Mouse (Mus musculus) regulatory T cell (primary cell): ENCODE data around the gene Pex13.
"Not testable (repeated sequence)": the region's sequence is repeated elsewhere in the genome, so short reads cannot be mapped to it uniquely, and the experiment has no call there.

ENCODE experiments used
- in situ Hi-C: fragments of 300-600 bp; cut with MboI, MseI; formaldehyde crosslinking; loops from one replicate; pipeline ENCODE4 v1.15.1; 2025; ENCODE audit warnings: high pct_unique_total_duplicates

Pex13 gene

GRCm38 (mm10) chr11:23647835-23648234, 17.9 kb downstream of the Pex13 start:
- in situ Hi-C loops, result no loop called here

- in situ Hi-C loops, result no loop called here
Measured at GRCm38 (mm10) chr11:23647431-23647830, 18.3 kb downstream of the Pex13 start.

DNA sequence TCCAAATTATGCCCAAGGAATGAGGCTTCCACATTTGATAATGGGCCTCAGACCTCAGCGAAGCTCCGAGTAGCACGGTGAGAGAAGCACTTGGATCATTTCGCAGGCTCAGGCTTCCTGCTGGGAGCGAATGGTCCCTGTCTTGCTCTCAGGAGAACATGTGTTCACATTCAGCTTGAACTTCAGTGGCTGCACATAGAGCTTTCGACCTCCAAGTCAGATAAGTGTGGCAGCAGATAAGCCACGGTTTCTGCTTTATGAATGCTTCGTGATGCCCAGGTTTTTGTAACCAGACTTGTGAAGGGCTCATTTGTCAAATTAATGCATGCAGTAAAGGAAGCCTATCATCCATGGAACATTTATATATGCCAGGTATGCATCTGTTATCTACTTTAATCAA, 31.2 kb downstream of the Pex13 start:
- in situ Hi-C loops, result no loop called here

GRCm38 (mm10) chr11:23633879-23634215, 31.9 kb downstream of the Pex13 start:
- in situ Hi-C loops, result no loop called here

DNA sequence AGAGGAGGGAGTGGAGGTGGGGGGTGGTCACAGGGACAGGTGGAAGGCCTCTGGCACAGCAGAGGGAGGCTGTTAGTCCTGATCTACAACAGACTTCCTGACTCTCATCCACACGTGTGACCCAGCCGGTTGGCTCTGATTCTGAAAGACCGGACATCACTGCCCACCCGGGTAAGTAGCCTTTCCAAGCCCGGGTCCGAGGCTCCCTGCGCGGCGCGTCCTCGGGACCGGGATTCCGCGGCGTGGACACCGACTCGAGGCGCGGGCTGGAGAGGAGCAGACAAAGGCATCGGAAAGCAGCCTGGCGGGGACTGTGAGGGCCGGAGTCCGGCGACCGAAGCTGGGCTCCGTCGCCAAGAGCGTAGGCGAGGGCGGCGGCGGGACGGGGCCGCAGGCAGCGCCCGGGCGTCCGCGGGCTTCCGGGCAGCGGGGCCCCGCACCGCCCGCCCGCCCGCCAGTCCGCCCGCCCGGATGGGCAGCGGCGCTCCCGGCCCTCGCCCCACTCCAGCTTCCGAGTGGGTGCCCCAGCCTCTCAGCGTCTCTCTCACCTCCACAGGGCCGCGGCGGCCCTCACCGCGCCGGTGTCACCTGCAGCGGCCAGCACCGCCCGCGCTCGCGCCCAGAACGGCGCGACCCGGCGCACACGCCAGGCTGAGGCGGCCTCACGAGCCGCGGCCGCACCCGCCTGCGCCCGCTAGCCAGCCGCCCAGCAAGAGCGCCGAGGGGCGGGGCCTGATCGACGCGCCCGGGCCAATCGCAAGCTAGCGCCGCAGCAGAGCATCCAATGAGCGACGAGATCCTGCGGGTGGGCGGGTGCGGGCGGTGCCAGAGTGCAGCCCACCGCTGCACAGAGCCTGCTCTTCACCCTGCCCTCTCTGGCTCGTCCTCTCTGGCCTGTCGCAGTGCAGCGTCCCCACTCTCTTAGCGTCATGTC, 32.5 kb downstream of the Pex13 start, which contains the start of gene 0610010F05Rik:
TSS of gene 0610010F05Rik (minus strand) at position 695 of the 934 bp plus-strand sequence.
- in situ Hi-C loops, result no loop called here

DNA sequence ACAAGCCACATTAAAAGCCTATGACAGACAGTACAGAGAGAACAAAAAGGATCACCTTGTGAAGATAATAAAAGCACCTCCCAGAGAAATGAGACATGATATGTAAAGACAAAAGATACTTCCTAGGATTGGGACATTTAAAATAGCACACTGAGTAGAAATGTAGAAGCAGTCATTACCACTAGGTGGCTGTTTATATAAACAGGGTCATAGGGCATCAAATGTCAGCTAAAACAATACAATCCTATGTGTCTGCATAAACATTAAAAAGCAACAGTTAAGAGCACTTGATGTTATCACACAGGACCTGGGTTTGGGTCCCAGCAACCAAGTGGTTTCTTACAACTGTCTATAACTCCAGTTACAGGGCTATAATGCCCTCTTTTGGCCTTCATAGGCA, 35.1 kb downstream of the Pex13 start:
- in situ Hi-C loops, result no loop called here

DNA sequence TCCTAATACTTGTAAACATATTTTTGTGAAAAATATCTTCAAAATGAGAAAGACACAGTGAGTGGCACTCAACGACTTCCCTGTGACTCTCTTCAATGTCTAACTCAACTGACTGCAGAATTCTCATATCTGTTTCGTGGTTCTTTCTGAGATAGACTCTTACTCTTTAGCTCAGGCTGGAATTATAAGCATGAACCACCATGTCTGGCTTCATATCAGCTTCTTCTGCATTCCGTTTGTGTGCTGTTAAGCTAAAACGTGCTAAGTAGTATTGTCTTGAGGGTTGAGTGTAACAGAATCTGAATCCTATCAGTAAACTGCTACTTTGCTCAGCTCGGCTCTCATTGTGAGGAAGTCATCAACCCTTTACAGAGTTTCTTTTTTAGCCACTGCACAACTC, 46.8 kb downstream of the Pex13 start:
- in situ Hi-C loops, result no loop called here

GRCm38 (mm10) chr11:23614546-23614945, 51.2 kb downstream of the Pex13 start:
- in situ Hi-C loops, result no loop called here

DNA sequence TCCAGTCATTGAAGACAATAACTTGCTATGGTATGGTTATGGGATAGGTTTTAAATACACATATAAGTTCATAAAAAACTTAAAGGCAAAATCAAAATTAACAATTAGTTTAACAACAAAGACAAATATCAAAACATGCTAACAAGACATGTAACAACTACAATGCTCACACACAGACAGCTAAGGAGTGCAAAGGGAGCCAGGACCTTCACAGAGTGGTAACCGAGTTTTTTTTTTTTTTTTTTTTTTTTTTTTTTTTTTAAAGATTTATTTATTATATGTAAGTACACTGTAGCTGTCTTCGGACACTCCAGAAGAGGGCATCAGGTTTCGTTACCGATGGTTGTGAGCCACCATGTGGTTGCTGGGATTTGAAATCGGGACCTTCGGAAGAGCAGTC, 58.5 kb downstream of the Pex13 start:
- in situ Hi-C loops, result not testable (repeated sequence)
